Mouse (Mus musculus): ENCODE data around the gene Lamtor2.

- no peak for TF ChIP-seq MYOD1 (IDR thresholded peaks at IDR 0.05; ENCODE audit: control insufficient read depth, insufficient read length, low read depth)
- TF ChIP-seq CTCF (IDR thresholded peaks at IDR 0.05; ENCODE audit: control insufficient read depth, insufficient read depth, insufficient read length): no peak
- TF ChIP-seq MYOG (IDR thresholded peaks at IDR 0.05; ENCODE audit: control insufficient read depth, extremely low read depth, insufficient read length): no peak
Observed at GRCm38 (mm10) chr3:88573810-88574209, 20.9 kb upstream of the Lamtor2 start.

All from C2C12 (cell line).